Mouse (Mus musculus) thymus, adult 2 months (tissue): ENCODE results near the gene Snx14. TPM values are rescaled to one million over a fixed set of nuclear protein-coding genes. Genes with fewer than 3 reads are reported as not detected.
"Not testable (repeated sequence)": the region's sequence is repeated elsewhere in the genome, so short reads cannot be mapped to it uniquely, and the experiment has no call there.

Source experiments
- DNase-seq: peaks from one replicate; pipeline ENCODE4 v3.0.0; 2021
- H3K27ac ChIP-seq: fragments of 200-500 bp; 2 replicates; pipeline ENCODE4 v1.5.1; 2012; ENCODE audit warnings: low read length, control low read depth; ENCODE audit not compliant: control insufficient read depth, insufficient read depth
- H3K27me3 ChIP-seq: fragments of 200-500 bp; 2 replicates; pipeline ENCODE4 v1.6.1; 2012; ENCODE audit warnings: mild to moderate bottlenecking, low read length, moderate library complexity, mixed read lengths; ENCODE audit not compliant: control insufficient read depth, insufficient read depth
- H3K36me3 ChIP-seq: fragments of 200-500 bp; 2 replicates; pipeline ENCODE4 v1.6.1; 2012; ENCODE audit warnings: mild to moderate bottlenecking, low read length, moderate library complexity; ENCODE audit not compliant: control insufficient read depth, insufficient read depth
- H3K4me1 ChIP-seq: fragments of 200-500 bp; replicated peaks from 2 replicates; pipeline ENCODE4 v1.6.1; 2012; ENCODE audit warnings: low read length; ENCODE audit not compliant: control insufficient read depth, insufficient read depth
- H3K4me3 ChIP-seq: fragments of 200-500 bp; 2 replicates; pipeline ENCODE4 v1.5.1; 2012; ENCODE audit warnings: mild to moderate bottlenecking, low read length, control low read depth, moderate library complexity; ENCODE audit not compliant: control insufficient read depth, insufficient read depth
- CTCF ChIP-seq: fragments of 200-500 bp; IDR thresholded peaks from 2 replicates; pipeline ENCODE4 v1.5.1; 2012; ENCODE audit warnings: mild to moderate bottlenecking, control low read depth, low read length, moderate library complexity, borderline replicate concordance; ENCODE audit not compliant: control insufficient read depth, poor library complexity, insufficient read depth; ENCODE audit errors: extremely low read depth
- POLR2A ChIP-seq: fragments of 200-500 bp; IDR thresholded peaks from 2 replicates; pipeline ENCODE4 v1.6.1; 2012; ENCODE audit warnings: mild to moderate bottlenecking, low read length, control low read depth, moderate library complexity; ENCODE audit not compliant: control insufficient read depth, poor library complexity, insufficient read depth; ENCODE audit errors: extremely low read depth
- WGBS: fragments of 180-500 bp; shearing (Covaris S2); methylation state at CpG from one replicate; pipeline ENCODE4 v1.1.7; 2018; 5-methylcytosine and 5-hydroxymethylcytosine counted together
- polyA plus RNA-seq: library from polyadenylated mRNA; depleted of rRNA; stranded (reverse); fragments of >200 nt; gene quantifications from 2 replicates; pipeline ENCODE4 v1.2.3, GENCODE M21; 2012

Snx14 gene
- polyA plus RNA-seq, 1 experiment: 10.6 TPM

GRCm38 (mm10) chr9:88480120-88480519, 41.4 kb upstream of the Snx14 start:
- Histone ChIP-seq H3K27ac (no peak overlapping the region), H3K36me3 (peaks cover 24% of the 10 kb centered on the region), H3K4me3 (no peak overlapping the region), H3K27me3 (no peaks in the 10 kb centered on the region), H3K4me1 (no peaks in the 10 kb centered on the region)
- DNase-seq: no peak
- 0% methylated on average over 1 of the region's 1 CpGs for WGBS
- TF ChIP-seq CTCF (no peak), POLR2A (no peak)

DNA sequence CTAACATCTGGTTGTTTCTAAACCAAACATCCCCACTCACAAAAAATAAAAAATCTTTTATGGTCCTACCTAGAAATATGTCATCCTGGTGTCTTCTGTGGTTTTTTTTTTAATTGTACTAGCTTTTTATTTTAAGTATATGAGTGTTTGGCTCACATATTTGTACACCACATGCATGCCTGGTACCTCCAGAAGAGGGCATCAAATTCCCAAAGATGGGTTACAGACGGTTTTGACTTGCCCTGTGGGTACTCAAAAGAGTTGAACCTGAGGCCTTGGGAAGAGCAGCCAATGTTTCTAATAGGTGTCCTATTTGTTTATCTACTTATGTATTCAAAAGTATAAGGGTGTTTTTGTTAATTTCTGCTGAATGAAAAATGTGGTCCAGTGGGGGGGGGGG, 37.4 kb upstream of the Snx14 start:
- TF ChIP-seq CTCF: no peak
- TF ChIP-seq POLR2A: no peak
- Histone ChIP-seq H3K4me3 (no peak overlapping the region), H3K4me1 (no peaks in the 10 kb centered on the region), H3K36me3 (peaks cover 56% of the 10 kb centered on the region), H3K27ac (no peak overlapping the region), H3K27me3 (no peaks in the 10 kb centered on the region)
- WGBS: 68% methylated on average over 1 of the region's 1 CpGs
- DNase-seq: no peak

DNA sequence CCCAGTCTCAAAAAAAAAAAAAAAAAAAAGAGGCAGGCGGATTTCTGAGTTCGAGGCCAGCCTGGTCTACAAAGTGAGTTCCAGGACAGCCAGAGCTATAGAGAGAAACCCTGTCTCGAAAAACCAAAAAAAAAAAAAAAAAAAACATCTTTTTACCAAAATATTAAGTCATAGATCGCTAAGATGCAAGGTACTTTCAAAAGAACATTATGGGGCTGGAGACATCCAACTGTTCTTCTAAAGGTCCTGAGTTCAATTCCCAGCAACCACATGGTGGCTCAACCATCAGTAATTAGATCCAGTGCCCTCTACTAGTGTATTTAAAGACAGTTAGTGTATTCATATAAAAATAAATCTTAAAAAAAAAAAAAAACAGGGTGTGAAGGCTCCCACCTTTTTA, 22.3 kb upstream of the Snx14 start:
- WGBS: 87% methylated on average over 3 of the region's 4 CpGs
- not testable (repeated sequence) for H3K27ac ChIP-seq, H3K27me3 ChIP-seq, H3K4me3 ChIP-seq, DNase-seq, H3K4me1 ChIP-seq
- H3K36me3 ChIP-seq: peaks cover 66% of the 10 kb centered on the region

DNA sequence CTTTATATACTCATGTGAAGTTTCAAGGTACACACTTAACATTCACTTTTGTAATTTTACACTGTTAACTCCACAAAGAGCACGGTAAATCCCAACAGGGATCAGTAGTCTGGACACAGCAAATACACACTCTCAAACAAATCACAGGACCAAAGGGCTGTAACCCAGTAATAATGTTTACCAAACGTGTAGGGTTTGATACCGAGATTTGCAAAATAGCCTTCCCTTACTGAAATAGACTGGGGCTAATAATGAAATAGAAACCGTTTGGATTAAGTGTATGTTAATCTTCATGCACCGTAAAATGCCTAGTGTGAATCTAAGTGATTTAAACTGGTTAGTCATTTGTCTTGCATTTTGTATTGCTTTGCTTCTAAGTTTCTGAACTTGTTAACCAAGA, 1.2 kb upstream of the Snx14 start:
- DNase-seq: no peak
- no peak overlapping the region for H3K27ac ChIP-seq
- WGBS: 50% methylated on average over 5 of the region's 5 CpGs
- H3K27me3 ChIP-seq: no peaks in the 10 kb centered on the region
- H3K4me1 ChIP-seq: peaks cover 3% of the 10 kb centered on the region; the same call in 1 of the 2 replicates
- H3K4me3 ChIP-seq: no peak overlapping the region
- no peak for TF ChIP-seq POLR2A
- TF ChIP-seq CTCF: no peak
- 0 out of 2 replicates have a peak, but pooled peaks cover 4% of the 10 kb centered on the region for H3K36me3 ChIP-seq

GRCm38 (mm10) chr9:88439238-88439600, 461 bp upstream of the Snx14 start:
- Histone ChIP-seq H3K4me3 (peak overlapping the region; percentile 92), H3K27me3 (no peaks in the 10 kb centered on the region), H3K4me1 (peaks cover 3% of the 10 kb centered on the region; the same call in 1 of the 2 replicates), H3K36me3 (no peaks in the 10 kb centered on the region), H3K27ac (no peak overlapping the region)
- DNase-seq: no peak
- TF ChIP-seq POLR2A (no peak), CTCF (no peak)
- under 1% methylated on average over 17 of the region's 17 CpGs for WGBS

DNA sequence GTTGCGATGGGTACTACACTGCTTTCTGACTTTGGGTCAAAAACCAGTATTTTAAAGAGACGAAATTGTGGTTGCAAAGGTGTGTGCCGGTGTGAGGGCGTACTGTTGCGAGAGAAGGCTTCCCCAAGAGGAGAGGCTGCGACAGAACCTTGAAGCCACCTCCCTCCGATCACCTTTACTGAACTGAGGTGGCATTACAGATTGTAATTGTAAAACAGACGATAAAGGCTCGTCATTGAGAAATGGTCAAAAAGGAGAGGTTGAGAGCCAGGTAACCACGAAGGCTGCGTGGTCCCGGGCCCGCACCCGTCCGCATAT, 562 bp downstream of the Snx14 start:
- H3K4me1 ChIP-seq: peaks cover 3% of the 10 kb centered on the region; the same call in 1 of the 2 replicates
- H3K27ac ChIP-seq: peak overlapping the region; percentile 44
- DNase-seq: no peak
- under 1% methylated on average over 15 of the region's 15 CpGs for WGBS
- no peaks in the 10 kb centered on the region for H3K36me3 ChIP-seq
- TF ChIP-seq POLR2A: no peak
- no peak for TF ChIP-seq CTCF
- no peaks in the 10 kb centered on the region for H3K27me3 ChIP-seq
- H3K4me3 ChIP-seq: peak overlapping the region; percentile 92
